Mouse (Mus musculus) hindbrain, embryonic 11.5 days (tissue): ENCODE results near the gene Gm17651. TPM values are rescaled to one million over a fixed set of nuclear protein-coding genes. Genes with fewer than 3 reads are reported as not detected.

Experiments used
- ATAC-seq: fragments of 200-750 bp; cut with Nextera tagmentation; 2 replicates; pipeline ENCODE4 v1.8.0; 2017; ENCODE audit warnings: mild to moderate bottlenecking, moderate TSS enrichment, moderate library complexity; ENCODE audit not compliant: low FRiP score
- DNase-seq: peaks from one replicate; pipeline ENCODE4 v3.0.0-alpha.2; 2015; ENCODE audit warnings: low spot score
- H3K27ac ChIP-seq: fragments of 300-500 bp; sonication (generic); 2 replicates; pipeline ENCODE4 v1.5.1; 2014; ENCODE audit warnings: mild to moderate bottlenecking, low read depth, low read length
- H3K27me3 ChIP-seq: fragments of 300-500 bp; sonication (generic); 2 replicates; pipeline ENCODE4 v1.6.1; 2014; ENCODE audit warnings: mild to moderate bottlenecking, low read length, moderate library complexity, mixed read lengths; ENCODE audit not compliant: control insufficient read depth, insufficient read depth
- H3K36me3 ChIP-seq: fragments of 300-500 bp; sonication (generic); 2 replicates; pipeline ENCODE4 v1.6.1; 2014; ENCODE audit warnings: mild to moderate bottlenecking, low read length, moderate library complexity, mixed read lengths; ENCODE audit not compliant: control insufficient read depth, insufficient read depth
- H3K4me1 ChIP-seq: fragments of 300-500 bp; sonication (generic); replicated peaks from 2 replicates; pipeline ENCODE4 v1.6.1; 2014; ENCODE audit warnings: low read length, mixed read lengths; ENCODE audit not compliant: control insufficient read depth, insufficient read depth
- H3K4me2 ChIP-seq: fragments of 300-500 bp; sonication (generic); replicated peaks from 2 replicates; pipeline ENCODE4 v1.6.1; 2014; ENCODE audit warnings: mild to moderate bottlenecking, low read depth, low read length
- H3K4me3 ChIP-seq: fragments of 300-500 bp; sonication (generic); 2 replicates; pipeline ENCODE4 v1.5.1; 2014; ENCODE audit warnings: low read depth, low read length
- H3K9ac ChIP-seq: fragments of 300-500 bp; sonication (generic); 2 replicates; pipeline ENCODE4 v1.6.1; 2014; ENCODE audit warnings: low read depth, low read length
- H3K9me3 ChIP-seq: fragments of 300-500 bp; sonication (generic); 2 replicates; pipeline ENCODE4 v1.6.1; 2016; ENCODE audit warnings: low read length; ENCODE audit not compliant: control insufficient read depth
- WGBS: fragments of 180-500 bp; shearing (Covaris S2); extraction: QIAGEN DNeasy Blood & Tissue Kit; methylation state at CpG from one replicate; pipeline ENCODE4 v1.1.7; 2014; 5-methylcytosine and 5-hydroxymethylcytosine counted together
- polyA plus RNA-seq: library from polyadenylated mRNA; unstranded; fragments of >200 nt; fragmentation: Nextera tagmentation; extraction: Ambion mirVana; gene quantifications from 2 replicates; pipeline ENCODE4 v1.2.1, GENCODE M21; 2014

The Gm17651 gene
- polyA plus RNA-seq, 1 experiment from 2014 or later, result not detected

DNA sequence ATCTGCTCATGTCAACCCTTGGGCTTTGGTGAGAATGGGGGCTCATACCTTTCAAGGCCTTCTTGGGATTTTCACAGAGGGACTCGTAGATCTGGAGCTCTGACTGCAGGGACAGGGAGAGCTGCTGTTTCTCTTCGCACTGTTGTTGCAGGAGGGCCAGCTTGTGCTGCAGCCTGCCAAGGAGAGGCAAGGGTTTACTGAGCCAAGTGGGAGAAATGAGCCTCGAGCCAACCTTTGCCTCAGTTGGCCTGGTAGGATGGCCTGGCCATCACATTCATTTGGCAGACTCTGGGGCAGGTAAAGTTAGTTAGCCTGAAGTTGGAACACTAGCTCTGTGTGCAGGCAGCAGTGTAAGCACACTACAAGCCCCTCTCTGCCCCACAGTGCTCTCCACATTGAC is 24.6 kb upstream of the Gm17651 start:
- Histone ChIP-seq H3K27me3 (no peaks in the 10 kb centered on the region), H3K4me1 (no peaks in the 10 kb centered on the region), H3K4me3 (no peak overlapping the region), H3K4me2 (no peak overlapping the region), H3K27ac (no peak overlapping the region), H3K9me3 (no peaks in the 10 kb centered on the region), H3K9ac (no peak overlapping the region), H3K36me3 (no peaks in the 10 kb centered on the region)
- ATAC-seq, result no peak
- no peak for DNase-seq
- WGBS, result 75% methylated on average over 3 of the region's 3 CpGs

DNA sequence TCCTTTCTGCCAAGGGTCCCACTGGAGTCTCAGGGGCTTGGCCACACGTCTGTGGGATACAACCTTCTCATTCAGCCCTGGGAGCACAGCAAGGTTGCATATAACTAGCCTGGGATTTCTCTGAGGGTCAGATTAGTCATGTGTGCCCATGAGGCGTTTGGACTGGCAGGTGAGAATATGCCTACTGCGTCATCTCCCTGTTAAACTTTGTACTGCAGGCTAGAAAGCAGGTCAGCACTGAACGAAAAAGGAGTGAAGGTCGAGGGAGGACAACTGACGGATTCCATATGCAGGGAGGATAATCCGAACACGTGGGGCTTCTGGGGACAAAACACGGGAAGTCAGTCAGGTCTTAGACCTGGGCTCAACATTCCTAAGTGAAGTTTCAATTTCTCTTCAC is 22.8 kb upstream of the Gm17651 start:
- DNase-seq (no peak), ATAC-seq (no peak)
- Histone ChIP-seq H3K36me3 (no peaks in the 10 kb centered on the region), H3K4me1 (no peaks in the 10 kb centered on the region), H3K4me2 (no peak overlapping the region), H3K9ac (no peak overlapping the region), H3K9me3 (no peaks in the 10 kb centered on the region), H3K4me3 (no peak overlapping the region), H3K27ac (no peak overlapping the region), H3K27me3 (no peaks in the 10 kb centered on the region)
- 88% methylated on average over 9 of the region's 9 CpGs for WGBS

DNA sequence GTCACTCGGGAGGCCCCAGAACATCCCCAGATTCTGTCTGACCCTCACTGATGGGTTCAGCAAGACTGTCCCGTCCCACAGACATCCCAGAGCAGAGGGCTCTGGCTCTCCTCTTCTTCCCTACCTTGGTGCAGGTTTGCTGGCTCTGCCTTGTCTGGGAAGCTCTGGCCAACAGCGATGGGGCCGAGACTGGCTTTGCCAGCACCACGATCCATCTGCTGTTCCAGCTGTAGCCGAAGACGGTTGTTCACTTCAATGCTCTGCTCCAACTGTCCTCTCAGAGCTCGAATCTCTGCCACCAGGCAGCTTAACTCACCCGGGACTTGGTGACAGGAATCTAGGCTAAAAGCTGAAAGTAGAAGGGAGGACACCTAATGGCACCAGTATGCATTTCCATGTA is 22.4 kb upstream of the Gm17651 start:
- no peak overlapping the region for H3K4me3 ChIP-seq
- H3K4me1 ChIP-seq, result no peaks in the 10 kb centered on the region
- H3K9ac ChIP-seq, result no peak overlapping the region
- H3K27ac ChIP-seq, result no peak overlapping the region
- WGBS, result 88% methylated on average over 9 of the region's 9 CpGs
- no peak overlapping the region for H3K4me2 ChIP-seq
- no peaks in the 10 kb centered on the region for H3K27me3 ChIP-seq
- DNase-seq (no peak), ATAC-seq (no peak)
- H3K9me3 ChIP-seq, result no peaks in the 10 kb centered on the region
- H3K36me3 ChIP-seq, result no peaks in the 10 kb centered on the region

DNA sequence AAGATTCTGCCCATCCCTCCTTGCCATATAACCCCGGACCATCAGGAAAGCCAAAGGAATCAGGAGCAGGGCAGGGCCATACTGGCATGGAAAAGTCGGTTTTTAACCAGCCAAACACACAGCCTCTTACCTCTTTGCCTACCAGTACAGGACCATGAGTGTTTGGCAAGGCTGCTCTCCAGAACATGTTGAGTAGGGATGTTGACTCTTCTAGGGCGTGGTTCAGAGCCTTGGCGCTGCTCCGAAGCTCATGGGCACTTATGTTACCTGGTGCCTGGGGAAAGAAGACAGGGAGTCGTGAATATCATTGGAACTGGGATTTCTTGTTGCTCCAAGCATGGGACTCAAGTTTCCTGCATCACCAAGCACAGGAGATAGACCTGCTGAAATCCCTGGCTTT is 19.3 kb upstream of the Gm17651 start:
- 0 out of 2 replicates have a peak, but pooled peaks cover 2% of the 10 kb centered on the region for H3K4me1 ChIP-seq
- no peak overlapping the region for H3K27ac ChIP-seq
- no peak overlapping the region for H3K9ac ChIP-seq
- no peaks in the 10 kb centered on the region for H3K9me3 ChIP-seq
- no peak overlapping the region for H3K4me2 ChIP-seq
- no peak for DNase-seq
- H3K27me3 ChIP-seq, result no peaks in the 10 kb centered on the region
- no peaks in the 10 kb centered on the region for H3K36me3 ChIP-seq
- no peak for ATAC-seq
- H3K4me3 ChIP-seq, result no peak overlapping the region
- 90% methylated on average over 6 of the region's 6 CpGs for WGBS

DNA sequence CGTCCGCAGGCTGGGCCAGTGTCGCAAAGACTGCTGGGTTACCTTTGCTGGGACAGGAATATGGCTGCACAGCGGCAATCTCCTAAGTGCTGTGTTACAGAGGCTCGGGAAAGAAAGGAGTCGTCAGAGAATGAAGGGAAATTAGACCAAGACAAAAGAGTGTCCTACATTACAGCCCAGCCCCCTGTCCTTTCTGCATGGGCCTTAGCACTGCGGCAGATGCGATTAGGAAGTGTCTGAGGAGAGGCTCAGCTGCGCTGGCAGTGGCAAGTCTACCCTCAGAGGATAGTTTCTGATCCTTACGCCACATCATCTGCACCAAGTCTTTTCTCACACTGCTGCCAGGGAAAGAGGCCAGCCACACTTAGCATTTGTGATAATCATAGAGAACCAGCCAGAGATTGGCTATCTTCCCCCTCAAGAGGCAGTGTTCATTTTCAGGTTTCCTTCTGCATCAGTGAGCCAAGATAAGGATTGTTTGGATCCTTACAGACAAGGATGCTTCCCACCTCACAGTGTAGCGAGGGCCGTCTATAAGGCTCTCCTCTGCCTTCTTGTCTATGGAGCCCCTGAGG is 17.0 kb upstream of the Gm17651 start:
- Histone ChIP-seq H3K9ac (no peak overlapping the region), H3K27me3 (no peaks in the 10 kb centered on the region), H3K4me2 (no peak overlapping the region), H3K4me3 (no peak overlapping the region), H3K9me3 (no peaks in the 10 kb centered on the region), H3K36me3 (no peaks in the 10 kb centered on the region), H3K27ac (no peak overlapping the region), H3K4me1 (0 out of 2 replicates have a peak, but pooled peaks cover 2% of the 10 kb centered on the region)
- ATAC-seq, result no peak
- 68% methylated on average over 12 of the region's 12 CpGs for WGBS
- no peak for DNase-seq

- DNase-seq, result no peak
- WGBS, result 62% methylated on average over 7 of the region's 7 CpGs
- Histone ChIP-seq H3K27ac (no peak overlapping the region), H3K4me2 (no peak overlapping the region), H3K9ac (no peak overlapping the region), H3K4me3 (no peak overlapping the region), H3K27me3 (no peaks in the 10 kb centered on the region), H3K9me3 (no peaks in the 10 kb centered on the region), H3K36me3 (no peaks in the 10 kb centered on the region), H3K4me1 (0 out of 2 replicates have a peak, but pooled peaks cover 2% of the 10 kb centered on the region)
- ATAC-seq, result no peak
Measured at GRCm38 (mm10) chr3:97690590-97690989, 16.1 kb upstream of the Gm17651 start.

- WGBS, result 81% methylated on average over 2 of the region's 2 CpGs
- Histone ChIP-seq H3K27me3 (no peaks in the 10 kb centered on the region), H3K4me2 (no peak overlapping the region), H3K27ac (no peak overlapping the region), H3K4me1 (0 out of 2 replicates have a peak, but pooled peaks cover 2% of the 10 kb centered on the region), H3K9me3 (no peaks in the 10 kb centered on the region), H3K9ac (no peak overlapping the region), H3K36me3 (no peaks in the 10 kb centered on the region), H3K4me3 (no peak overlapping the region)
- no peak for ATAC-seq
- DNase-seq, result no peak
Measured at GRCm38 (mm10) chr3:97689289-97689688, 14.8 kb upstream of the Gm17651 start.

GRCm38 (mm10) chr3:97686372-97687117 is 12.1 kb upstream of the Gm17651 start:
- Histone ChIP-seq H3K4me2 (no peak overlapping the region), H3K9me3 (no peaks in the 10 kb centered on the region), H3K27ac (no peak overlapping the region), H3K27me3 (peaks cover 7% of the 10 kb centered on the region; the same call in 1 of the 2 replicates), H3K4me3 (no peak overlapping the region), H3K9ac (no peak overlapping the region), H3K4me1 (0 out of 2 replicates have a peak, but pooled peaks cover 2% of the 10 kb centered on the region), H3K36me3 (no peaks in the 10 kb centered on the region)
- ATAC-seq (no peak), DNase-seq (no peak)
- WGBS, result 85% methylated on average over 4 of the region's 4 CpGs
